Mouse (Mus musculus): Measurements from ENCODE around the gene Pxn.
A peak's percentile ranks its signal among the peaks of the same experiment; 100 is the strongest.
"Not testable (repeated sequence)": the region's sequence is repeated elsewhere in the genome, so short reads cannot be mapped to it uniquely, and the experiment has no call there.

Pxn gene

DNA sequence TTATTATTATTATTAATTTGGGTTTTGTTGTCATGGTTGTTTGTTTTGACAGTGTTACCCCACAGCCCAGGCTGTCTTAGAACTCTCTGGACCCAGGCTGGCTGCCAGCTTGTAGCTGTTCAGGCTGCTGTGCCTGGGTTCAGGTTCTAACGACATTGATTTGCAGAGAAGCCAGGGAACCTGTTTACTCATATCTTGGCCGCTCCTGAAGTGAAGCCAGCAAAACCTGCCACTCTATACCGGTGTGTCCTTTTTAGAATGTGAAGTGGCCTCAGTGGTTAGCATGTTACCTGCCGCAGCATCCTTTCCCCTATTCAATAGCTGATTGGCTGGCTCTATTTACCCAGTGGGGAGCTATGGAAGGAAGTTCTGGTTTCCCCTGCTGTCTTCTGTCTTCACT is 19.8 kb upstream of the Pxn start:
- no peak for DNase-seq (ENCODE audit: extremely low spot score)

DNA sequence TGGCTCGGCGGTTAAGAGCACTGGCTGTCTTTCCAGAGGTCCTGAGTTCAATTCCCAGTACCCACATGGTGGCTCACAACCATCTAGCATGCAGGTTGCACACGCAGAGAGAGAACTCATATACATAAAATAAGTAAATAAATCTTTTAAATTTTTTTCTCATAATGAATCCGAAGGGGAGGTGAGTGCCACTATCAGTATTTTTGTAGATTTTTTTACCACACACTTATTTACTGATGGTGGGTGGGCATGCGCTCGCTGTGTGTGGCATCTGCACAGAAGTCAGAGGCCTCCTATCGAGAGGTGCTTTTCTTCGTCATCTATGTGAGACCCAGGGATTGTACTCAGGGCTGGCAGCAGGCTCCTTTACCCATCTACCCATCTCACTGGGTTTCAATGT is 19.1 kb upstream of the Pxn start:
- no peak for DNase-seq (ENCODE audit: extremely low spot score)

GRCm38 (mm10) chr5:115487942-115488580 is 18.4 kb upstream of the Pxn start:
- no peak for DNase-seq (ENCODE audit: extremely low spot score)

- DNase-seq (ENCODE audit: extremely low spot score) = peak; percentile 91
Observed at GRCm38 (mm10) chr5:115488841-115489698, 17.4 kb upstream of the Pxn start.

DNA sequence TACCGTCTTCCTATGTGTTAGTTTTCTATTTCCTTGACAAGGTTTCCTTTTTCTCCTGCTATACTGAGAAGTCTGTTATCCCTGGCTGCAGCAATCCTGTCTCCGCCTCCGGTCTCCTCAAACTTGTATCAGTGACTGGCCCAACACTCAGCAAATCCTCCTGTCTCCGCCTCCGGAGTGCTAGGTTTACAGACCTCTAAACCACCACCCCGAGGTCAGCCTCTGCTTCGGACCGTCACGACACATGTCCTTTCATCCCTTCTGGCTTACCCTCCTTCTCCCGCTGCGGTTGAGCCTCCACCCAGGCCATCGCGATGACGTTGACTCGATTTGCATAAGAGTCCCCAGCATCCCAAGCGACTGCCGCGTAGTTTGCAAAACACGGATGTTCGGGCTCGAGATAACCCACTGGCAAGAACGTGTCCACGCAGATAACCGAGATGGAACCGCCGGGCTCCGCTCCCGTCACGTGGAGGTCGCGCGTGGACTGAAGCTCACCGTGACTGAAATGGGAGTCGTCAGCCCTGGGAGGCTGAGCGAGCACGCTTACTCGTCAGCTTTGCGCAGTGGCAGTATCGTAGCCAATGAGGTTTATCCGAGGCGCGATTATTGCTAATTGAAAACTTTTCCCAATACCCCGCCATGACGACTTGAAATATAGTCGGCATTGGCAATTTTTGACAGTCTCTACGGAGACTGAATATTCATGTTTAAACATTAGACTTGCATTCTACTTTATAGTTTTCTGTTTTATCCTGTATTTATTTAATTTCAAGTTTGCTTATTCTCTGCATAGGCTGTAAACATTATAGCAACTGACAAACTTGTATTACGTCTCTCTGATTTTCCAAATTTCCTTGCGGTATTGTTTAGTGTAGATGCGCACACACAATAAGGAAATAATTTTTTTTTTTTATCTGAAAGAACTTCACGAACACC is 16.5 kb upstream of the Pxn start:
- DNase-seq (ENCODE audit: extremely low spot score) = peak; percentile 95

DNA sequence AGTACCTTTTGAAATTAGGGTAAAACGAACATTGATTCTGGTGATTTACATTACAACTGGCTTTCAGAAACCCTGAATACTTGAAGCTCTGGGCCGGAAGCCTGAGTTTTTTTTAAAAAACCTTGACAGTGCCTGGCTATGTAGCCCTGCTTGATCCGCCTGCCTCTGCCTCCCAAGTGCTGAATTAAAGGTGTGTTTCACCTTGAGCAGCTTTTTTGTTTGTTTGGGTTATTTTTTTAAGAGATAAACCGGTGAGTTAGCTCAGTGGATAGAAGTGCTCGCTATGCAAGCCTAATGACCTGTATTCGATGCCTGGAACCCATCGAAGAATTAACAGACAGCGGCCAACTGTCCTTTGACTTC is 15.9 kb upstream of the Pxn start:
- no peak for DNase-seq (ENCODE audit: extremely low spot score)

- no peak for DNase-seq (ENCODE audit: extremely low spot score)
Observed at GRCm38 (mm10) chr5:115491076-115491475, 15.4 kb upstream of the Pxn start.

GRCm38 (mm10) chr5:115491771-115492322 is 14.6 kb upstream of the Pxn start:
- peak; percentile 55 for DNase-seq (ENCODE audit: extremely low spot score)

DNA sequence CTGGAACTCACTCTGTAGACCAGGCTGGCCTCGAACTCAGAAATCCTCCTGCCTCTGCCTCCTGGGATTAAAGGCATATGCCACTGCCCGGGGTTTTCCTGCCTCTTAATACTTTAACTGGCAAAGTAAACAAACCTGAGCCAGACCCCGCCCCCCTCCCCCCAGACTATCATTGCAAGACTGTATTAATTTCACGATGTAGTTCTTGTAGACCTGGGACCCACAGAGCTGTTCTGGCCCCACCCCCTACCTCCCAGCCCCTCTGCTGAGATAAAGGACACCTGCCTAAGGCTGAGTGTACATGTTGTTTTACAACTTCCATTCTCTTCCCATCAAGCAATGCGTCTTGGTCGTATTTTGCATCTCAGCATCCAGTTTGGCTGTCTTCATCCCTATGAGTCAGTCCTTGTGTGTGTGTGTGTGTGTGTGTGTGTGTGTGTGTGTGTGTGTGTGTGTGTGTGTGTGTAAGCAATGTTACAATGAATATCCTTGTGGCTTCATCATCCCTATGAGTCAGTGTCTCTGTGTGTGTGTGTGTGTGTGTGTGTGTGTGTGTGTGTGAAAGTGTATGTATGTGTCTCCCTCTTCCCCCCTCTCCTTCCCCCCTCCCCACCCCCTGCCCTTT is 13.7 kb upstream of the Pxn start:
- DNase-seq (ENCODE audit: extremely low spot score) = no peak

- no peak for DNase-seq (ENCODE audit: extremely low spot score)
Observed at GRCm38 (mm10) chr5:115493441-115493840, 13.0 kb upstream of the Pxn start.

DNA sequence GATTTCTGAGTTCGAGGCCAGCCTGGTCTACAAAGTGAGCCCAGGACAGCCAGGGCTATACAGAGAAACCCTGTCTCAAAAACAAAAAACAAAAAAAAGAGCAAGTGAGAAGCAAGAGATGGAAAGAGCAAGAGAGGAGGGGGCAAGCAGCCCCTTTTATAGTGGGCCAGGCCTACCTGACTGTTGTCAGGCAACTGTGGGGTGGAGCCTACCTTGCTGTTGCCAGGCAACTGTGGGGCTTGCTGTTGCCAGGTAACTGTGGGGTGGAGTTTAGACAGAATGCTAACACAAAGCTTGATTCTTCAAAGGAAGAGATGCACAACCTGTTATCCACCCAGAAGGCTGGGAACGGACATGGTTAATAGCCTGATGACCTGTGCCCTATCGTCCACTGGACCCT is 10.9 kb upstream of the Pxn start:
- DNase-seq (ENCODE audit: extremely low spot score) = not testable (repeated sequence)

DNA sequence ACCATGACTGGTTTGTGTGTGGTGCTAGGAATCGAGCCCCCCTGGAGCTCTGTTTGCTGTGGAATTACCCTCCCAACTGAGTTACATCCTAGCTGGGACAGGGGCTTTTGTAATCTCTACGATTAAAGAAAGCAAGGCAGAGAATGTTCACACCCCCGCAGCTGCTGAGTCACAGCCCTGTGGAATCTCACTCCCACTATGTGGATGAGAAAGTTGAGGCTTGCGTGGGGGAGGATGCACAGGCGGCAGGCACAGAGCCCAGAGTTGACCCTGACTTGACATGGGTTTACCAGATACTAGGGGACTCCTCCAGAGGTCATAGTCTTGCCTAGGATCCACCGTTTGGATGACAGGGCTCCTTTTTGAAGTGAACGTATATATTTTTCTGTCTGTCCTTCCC is 9.4 kb upstream of the Pxn start:
- no peak for DNase-seq (ENCODE audit: extremely low spot score)

- no peak for DNase-seq (ENCODE audit: extremely low spot score)
Observed at GRCm38 (mm10) chr5:115498307-115499240, 7.9 kb upstream of the Pxn start.

GRCm38 (mm10) chr5:115500383-115500935 is 6.0 kb upstream of the Pxn start:
- no peak for DNase-seq (ENCODE audit: extremely low spot score)

GRCm38 (mm10) chr5:115503035-115503434 is 3.4 kb upstream of the Pxn start:
- DNase-seq (ENCODE audit: extremely low spot score) = no peak

DNA sequence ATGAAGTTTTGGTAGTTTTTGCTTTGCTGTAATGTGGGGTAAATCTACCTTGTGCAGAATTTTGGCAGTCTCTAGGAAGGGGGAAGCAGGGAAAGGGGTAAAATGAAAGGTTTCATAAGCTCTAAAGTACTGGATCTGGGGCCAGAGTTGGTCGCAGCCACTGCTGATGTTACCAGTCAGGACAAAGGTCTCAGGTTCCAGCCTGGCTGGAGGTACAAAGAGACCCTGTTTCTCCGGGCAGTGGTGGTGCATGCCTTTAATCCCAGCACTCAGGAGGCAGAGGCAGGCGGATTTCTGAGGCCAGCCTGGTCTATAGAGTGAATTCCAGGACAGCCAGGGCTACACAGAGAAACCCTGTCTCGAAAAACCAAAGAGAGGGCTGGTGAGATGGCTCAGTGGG is 859 bp upstream of the Pxn start:
- DNase-seq (ENCODE audit: extremely low spot score) = not testable (repeated sequence)

- DNase-seq (ENCODE audit: extremely low spot score) = no peak
Observed at GRCm38 (mm10) chr5:115507267-115507980, 948 bp downstream of the Pxn start.

DNA sequence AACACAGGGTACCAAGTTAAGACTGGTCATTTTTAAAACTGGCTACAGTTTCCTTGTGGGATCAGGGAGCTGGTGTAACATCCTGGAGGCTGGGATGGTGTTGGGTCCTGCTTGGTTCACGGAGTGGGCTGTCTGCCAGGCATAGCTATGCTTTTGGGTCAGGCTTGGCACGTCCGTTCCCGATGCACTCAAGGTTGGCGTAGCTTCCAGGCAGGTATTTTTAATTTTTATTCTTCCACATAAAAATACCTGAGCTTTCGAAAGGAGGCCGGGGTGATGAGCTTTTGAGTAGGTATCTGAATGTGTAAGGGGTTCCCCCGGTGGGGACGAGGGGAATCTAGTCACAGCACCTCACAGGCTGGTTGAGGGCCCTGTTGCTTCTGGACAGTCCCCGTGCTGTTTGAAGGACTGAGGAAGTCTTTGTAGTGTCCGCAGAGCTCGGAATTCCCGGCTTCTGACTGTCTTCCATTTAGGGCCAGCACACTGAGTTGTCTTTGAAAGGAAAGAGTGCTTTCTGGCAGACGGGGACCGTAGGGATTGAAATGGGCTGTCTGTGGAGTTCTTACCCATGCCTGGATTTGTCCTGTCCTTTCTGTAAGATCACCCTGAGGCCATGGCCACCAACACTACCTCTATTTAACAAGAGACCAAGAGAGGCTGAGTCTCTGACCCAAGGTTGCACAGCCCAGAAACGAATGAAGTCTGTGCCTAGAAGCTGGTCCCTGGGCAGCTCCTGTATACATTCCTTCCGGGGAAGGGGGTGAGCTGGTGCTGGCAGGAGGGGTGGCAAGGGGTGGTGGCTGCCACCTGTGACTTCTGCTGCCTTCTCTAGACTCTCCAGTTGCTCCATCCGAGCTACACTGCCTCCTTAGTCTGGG is 1.7 kb downstream of the Pxn start:
- DNase-seq (ENCODE audit: extremely low spot score) = no peak

DNA sequence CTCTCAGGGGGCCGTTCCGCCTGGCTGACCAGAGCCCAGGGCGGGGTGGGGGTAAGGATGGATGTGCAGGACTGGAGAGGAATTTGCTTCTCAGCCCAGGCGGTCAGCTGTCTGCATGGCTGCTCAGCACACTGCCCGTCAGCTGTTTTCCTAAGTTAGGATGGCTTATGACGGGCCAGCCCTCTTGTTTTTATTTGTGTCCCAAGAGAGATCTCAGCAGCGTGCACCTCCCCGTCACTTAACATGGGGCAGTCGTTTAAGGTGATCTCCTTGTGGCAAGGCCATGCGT is 2.3 kb downstream of the Pxn start:
- no peak for DNase-seq (ENCODE audit: extremely low spot score)
